Mouse (Mus musculus) 3T3-L1 (cell line): ENCODE measurements at regions not wholly inside any gene's neighbourhood (a gene's known extent, or its start where the extent isn't known, plus 50 kb on each side); places are given as distances from the start of the nearest gene placed in this dataset.
"Not testable (repeated sequence)": the region's sequence is repeated elsewhere in the genome, so short reads cannot be mapped to it uniquely, and the experiment has no call there.

Experiments
- DNase-seq: peaks from one replicate; pipeline ENCODE4 v3.0.0-alpha.2; 2015; ENCODE audit warnings: low read depth, low spot score

- DNase-seq, result peak; percentile 90
Measured at GRCm38 (mm10) chr2:109402556-109402955, 122.0 kb upstream of the Mettl15 start.

DNA sequence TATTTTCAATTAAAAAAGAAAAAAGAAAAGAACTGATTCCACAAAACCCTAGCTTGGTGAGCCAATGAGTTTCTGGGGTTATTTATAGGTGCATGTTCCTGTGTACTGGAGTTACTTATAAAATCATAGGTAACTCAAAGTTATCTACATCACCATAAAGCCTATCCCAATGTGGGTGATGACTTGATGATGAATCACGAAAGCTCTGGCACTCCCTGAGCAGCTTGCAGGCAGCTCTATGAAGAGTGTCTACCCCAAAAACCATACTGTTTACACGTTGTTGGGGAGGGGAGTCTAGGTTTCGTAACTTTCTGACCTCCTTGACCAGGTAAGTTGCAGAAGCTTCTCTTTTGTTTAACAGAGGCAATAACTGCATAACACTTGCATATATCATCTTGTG lies 123.7 kb upstream of the Mettl15 start:
- peak; percentile 80 for DNase-seq

- DNase-seq, result peak; percentile 94
Measured at GRCm38 (mm10) chr2:109406591-109407079, 126.1 kb upstream of the Mettl15 start.

GRCm38 (mm10) chr2:109420098-109420497 lies 139.6 kb upstream of the Mettl15 start:
- peak; percentile 95 for DNase-seq

GRCm38 (mm10) chr2:109431183-109431582 lies 150.6 kb upstream of the Mettl15 start:
- no peak for DNase-seq

DNA sequence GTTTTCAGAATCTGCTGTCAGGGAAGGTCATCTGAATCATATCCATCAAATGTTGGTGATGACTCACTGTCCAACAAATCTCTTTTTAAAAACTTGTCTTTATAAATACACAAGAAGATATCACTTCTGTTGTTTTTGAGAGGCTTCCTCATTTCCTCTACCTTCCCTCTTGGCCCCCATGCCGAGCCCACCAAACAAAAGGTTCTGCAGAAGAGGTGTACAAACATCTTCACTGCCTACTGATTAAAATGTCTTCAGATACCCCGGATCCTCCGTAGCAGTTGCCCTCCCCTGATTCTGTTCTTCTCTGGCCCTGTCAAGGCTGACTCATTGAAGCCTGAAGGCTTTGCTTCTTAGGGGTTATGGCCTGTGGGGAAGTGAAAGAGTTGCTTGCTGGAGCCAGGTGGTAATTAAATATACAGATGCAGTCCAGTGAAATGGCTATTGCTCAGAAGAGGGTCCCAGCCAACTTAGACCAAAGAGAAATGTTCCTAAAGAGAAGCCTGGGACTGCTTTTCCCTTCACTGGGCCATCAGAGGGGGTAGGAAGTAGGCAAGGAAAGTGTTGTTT lies 162.1 kb upstream of the Mettl15 start:
- DNase-seq, result peak; percentile 85

GRCm38 (mm10) chr2:109443521-109444066 lies 163.0 kb upstream of the Mettl15 start:
- DNase-seq, result peak; percentile 58

DNA sequence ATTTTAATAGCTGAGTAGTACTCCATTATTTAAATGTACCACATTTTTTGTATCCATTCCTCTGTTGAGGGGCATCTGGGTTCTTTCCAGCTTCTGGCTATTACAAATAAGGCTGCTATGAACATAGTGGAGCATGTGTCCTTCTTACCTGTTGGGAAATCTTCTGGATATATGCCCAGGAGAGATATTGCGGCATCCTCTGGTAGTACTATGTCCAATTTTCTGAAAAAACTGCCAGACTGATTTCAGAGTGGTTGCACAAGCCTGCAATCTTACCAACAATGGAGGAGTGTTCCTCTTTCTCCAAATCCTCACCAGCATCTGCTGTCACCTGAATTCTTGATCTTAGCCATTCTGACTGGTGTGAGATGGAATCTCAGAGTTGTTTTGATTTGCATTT lies 181.7 kb upstream of the Mettl15 start:
- not testable (repeated sequence) for DNase-seq

GRCm38 (mm10) chr2:109484306-109484705 lies 190.2 kb upstream of the Bdnf start:
- no peak for DNase-seq

DNA sequence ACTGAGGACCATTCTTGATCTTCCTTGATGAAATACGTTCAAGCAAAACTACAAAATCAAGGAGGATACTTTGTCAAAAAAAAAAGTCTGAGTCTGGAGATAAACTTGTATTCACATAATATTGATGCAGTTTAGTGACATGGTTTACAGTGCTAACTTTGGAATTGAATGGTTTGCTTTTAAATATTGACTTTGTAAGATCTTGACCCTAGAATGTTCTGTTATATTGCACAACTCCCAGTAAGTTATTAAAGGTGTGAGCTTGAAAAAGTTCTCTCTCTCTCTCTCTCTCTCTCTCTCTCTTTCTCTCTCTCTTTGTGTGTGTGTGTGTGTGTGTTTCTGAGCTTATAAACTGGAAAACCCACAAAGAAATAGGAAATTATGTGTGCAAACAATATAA lies 186.9 kb upstream of the Bdnf start:
- DNase-seq, result no peak

- DNase-seq, result no peak
Measured at GRCm38 (mm10) chr2:109502186-109502585, 172.3 kb upstream of the Bdnf start.

GRCm38 (mm10) chr2:109504906-109505305 lies 169.6 kb upstream of the Bdnf start:
- DNase-seq, result no peak

DNA sequence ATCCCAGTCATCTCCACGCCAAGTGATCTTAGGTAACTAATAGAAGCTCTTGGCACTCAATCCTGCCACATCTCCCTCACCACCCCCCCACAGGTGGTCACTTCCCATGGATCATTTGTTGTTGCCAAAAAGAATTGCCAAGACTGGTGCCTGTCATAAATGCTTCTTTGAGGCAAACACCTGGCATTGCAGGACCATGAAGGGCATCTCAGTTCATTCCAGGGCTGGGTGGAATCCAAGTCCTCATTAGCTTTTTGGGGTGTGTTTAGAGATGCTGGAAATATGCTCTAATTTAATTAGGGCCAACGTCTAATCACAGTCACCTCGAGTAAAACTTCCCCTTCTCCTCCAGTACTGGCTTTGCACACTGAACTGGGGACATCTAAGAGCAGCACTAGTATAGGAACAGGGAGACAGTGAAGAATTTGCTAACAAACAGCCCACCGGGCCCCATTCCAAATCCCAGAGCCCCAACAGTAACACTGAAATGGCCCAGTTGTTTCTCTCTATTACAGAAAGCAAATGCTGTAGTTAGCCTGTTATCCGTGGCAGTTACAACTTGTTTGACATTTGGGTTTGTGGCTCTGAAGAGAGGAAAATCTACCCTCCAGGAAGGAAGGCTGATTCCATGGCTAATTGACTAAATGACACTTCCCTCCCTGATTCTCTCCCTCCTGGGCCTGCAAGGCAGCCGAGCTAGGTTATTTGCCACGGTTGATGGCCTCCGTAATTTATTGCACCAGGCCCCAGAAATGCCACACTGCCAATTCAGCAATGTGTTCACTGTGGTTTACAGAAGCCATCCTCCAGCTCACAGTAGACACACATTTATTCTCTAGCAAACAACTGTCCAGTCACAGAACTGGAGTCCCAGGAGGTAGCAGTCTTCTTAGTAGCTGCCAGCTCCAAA lies 164.2 kb upstream of the Bdnf start:
- no peak for DNase-seq

GRCm38 (mm10) chr2:109511142-109511541 lies 163.4 kb upstream of the Bdnf start:
- no peak for DNase-seq

GRCm38 (mm10) chr2:109519261-109519660 lies 155.2 kb upstream of the Bdnf start:
- DNase-seq, result peak; percentile 69

GRCm38 (mm10) chr2:109520471-109520870 lies 154.0 kb upstream of the Bdnf start:
- DNase-seq, result no peak

- peak; percentile 79 for DNase-seq
Measured at GRCm38 (mm10) chr2:109539519-109539918, 135.0 kb upstream of the Bdnf start.

DNA sequence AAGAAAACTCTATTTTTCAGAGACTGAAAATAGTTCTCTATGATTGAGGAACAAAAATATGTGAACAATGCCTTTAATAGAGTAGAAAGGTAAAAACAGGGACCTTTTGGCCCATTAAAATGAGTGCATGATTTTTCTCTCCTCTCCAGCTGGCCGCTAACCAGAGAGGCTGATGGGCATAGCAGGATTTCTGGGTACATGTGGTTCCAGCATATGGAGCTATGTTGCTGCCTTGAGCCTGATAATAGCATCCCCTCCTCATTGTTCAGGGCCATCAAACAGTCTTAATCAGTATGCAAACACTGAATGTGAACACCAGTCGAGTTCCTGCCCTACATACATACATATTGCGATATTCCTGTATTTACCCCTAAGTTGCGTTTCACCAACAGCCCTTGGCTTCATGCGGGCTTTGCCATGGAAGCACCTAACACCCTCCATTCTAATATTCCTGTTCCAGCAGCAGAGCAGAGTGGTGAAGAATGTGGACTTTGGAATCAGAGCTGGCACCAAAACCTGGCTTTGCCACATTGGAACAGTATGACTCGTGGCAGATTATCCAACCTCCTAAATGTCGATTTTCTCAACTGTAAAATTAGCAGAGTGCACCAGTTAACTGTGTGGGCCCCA lies 127.9 kb upstream of the Bdnf start:
- DNase-seq, result peak; percentile 44

DNA sequence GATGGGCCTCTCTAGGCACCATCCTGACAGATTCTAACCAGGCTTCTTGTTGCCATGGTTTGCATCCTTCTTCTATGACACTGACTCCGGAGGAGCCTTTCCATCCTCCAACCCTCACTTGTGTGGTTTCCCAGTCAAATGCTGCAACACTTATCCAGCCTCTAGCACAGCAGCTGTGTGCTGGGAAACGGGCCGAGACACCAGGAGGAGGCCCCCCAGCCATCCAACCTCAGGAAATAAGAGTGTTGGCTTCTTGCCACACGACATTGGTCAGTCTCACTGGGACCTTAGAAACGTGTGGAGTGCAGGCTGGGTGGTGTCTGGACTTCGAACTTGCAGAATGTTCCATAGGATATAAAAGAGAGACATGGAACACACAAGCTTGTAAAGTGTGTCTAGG lies 119.9 kb upstream of the Bdnf start:
- no peak for DNase-seq

DNA sequence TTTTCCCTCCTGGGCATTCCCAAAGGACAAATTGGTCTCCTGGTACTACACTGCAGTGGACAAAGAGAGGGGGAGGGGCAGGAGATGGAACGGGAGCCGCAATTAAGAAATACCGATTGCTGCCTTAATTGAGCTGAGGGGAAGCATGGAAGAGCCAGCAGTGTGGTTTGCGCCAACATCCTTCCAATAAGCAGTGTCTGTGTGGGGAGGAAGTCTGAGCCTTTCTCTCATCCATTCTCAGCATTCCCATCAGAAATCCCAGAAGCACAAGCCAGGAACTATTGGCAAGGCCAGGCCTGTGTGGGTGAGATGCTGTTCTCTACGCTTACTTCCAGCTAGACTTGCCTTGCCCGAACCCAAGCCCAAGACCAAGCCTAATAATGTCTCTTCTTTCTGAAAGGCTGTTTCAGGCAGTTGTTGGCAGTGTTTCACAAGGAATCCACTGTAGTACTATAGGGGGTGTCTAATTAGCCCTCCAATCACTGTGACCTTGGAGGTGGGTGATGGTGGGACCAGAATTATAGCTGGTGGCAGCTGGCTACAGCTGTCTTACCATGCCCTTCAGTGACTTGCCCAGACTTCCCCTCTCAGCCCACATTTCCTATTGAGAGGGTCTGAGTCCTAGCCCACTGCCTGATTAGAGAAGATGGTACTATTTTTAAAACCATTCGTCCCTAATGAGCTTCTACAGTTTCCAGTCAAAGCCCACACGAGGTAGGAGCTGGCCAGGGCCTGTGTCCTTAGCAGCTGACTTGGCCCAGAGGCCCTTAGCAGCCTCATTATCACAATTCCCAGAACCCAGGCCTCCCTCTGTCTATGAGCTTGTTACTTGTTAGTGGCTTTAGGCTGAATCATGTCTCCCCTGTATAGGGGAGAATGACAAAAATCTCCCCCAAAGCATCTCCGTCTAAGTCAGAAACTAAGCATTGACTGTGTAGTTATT lies 115.1 kb upstream of the Bdnf start:
- DNase-seq, result no peak

DNA sequence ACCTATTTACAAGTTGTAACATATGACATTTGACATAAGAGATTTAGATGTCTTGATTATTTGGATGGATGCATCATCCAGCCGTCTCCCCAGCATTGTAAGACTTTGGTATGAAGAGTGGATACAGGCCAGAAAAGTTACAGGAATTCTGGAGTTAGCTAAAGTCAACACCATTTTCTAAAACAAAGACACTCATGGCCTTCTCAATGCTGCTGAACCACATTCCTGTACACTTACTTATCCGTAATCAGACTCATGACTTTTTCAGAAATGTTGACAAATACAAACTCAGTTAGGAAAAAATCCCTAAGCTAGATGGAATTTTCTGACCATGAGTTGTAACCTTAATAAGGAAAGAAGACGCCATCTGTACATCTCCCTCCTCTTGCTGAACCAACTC lies 111.5 kb upstream of the Bdnf start:
- DNase-seq, result peak; percentile 68
